14 mouse cellular contexts compared by ENCODE assay signal in genomic region chr1:89086575-89087153, GRCm38 (mm10). TPM values are rescaled to one million over a fixed set of nuclear protein-coding genes. Genes with fewer than 3 reads are reported as not detected.
DNase-seq lines count a peak whose midpoint lies in the region; ATAC-seq lines count a peak whose summit lies in the region.
"Had no signal": no experiment of that assay in that cellular context is flagged by ENCODE, and none has a peak within 500 bp of the region (broad histone marks: within the 10 kb centered on the region; RNA-seq: fewer than 3 reads in every experiment).

No protein-coding gene starts in this region.

- H3K27ac ChIP-seq in forebrain, embryonic 13.5 days = no peak overlapping the region; the same call in 1 of the 2 replicates
- no peak overlapping the region for H3K27ac ChIP-seq in forebrain, embryonic 15.5 days (replicated peaks)
- H3K27ac ChIP-seq: kidney, embryonic 15.5 days had no signal

- no peaks in the 10 kb centered on the region for H3K36me3 ChIP-seq in forebrain, embryonic 13.5 days (ENCODE audit: poor library complexity, severe bottlenecking)
- no peaks in the 10 kb centered on the region for H3K36me3 ChIP-seq in forebrain, embryonic 15.5 days

- 82% methylated on average over 9 of the region's 9 CpGs for WGBS in forebrain, embryonic 13.5 days
- WGBS in forebrain, embryonic 15.5 days = 69% methylated on average over 9 of the region's 9 CpGs

- peak overlapping the region; percentile 10; the same call in 1 of the 2 replicates for H3K9ac ChIP-seq in forebrain, embryonic 13.5 days
- H3K9ac ChIP-seq in forebrain, embryonic 15.5 days (replicated peaks) = no peak overlapping the region
- H3K9ac ChIP-seq: kidney, embryonic 15.5 days had no signal

- peaks cover 40% of the 10 kb centered on the region for H3K4me1 ChIP-seq in forebrain, embryonic 13.5 days
- peaks cover 18% of the 10 kb centered on the region for H3K4me1 ChIP-seq in forebrain, embryonic 15.5 days

- peak; percentile 4 for DNase-seq in kidney, postnatal 10 days
- no peak for DNase-seq in kidney, adult 8-10 months
- DNase-seq in urinary bladder, postnatal 10 days (ENCODE audit: low spot score) = peak; percentile 5
- DNase-seq in urinary bladder, postnatal 36 days (ENCODE audit: low spot score in 2 of 2) = no peak
- DNase-seq in cerebellum, adult 9-11 months = no peak
- no peak for DNase-seq in layer of hippocampus, postnatal 36 days
- DNase-seq: cerebellum, adult 18-20 months; right cerebral cortex, postnatal 14 days; thymus, postnatal 36 days had no signal

- no peak overlapping the region for H3K4me2 ChIP-seq in forebrain, embryonic 13.5 days
- H3K4me2 ChIP-seq in forebrain, embryonic 15.5 days (replicated peaks) = no peak overlapping the region
- H3K4me2 ChIP-seq: kidney, embryonic 15.5 days had no signal

- no peaks in the 10 kb centered on the region for H3K9me3 ChIP-seq in forebrain, embryonic 13.5 days (replicated peaks)
- no peaks in the 10 kb centered on the region for H3K9me3 ChIP-seq in forebrain, embryonic 15.5 days
- H3K9me3 ChIP-seq: kidney, embryonic 15.5 days had no signal

- ATAC-seq in forebrain, embryonic 13.5 days = no peak
- no peak for ATAC-seq in forebrain, embryonic 15.5 days (replicated peaks)
- ATAC-seq: Patski had no signal

- H3K4me3 ChIP-seq in forebrain, embryonic 13.5 days = no peak overlapping the region
- H3K4me3 ChIP-seq in forebrain, embryonic 15.5 days = no peak overlapping the region
- H3K4me3 ChIP-seq: kidney, embryonic 15.5 days had no signal

- no peaks in the 10 kb centered on the region for H3K27me3 ChIP-seq in forebrain, embryonic 13.5 days
- H3K27me3 ChIP-seq in forebrain, embryonic 15.5 days = no peaks in the 10 kb centered on the region
- H3K27me3 ChIP-seq: kidney, embryonic 15.5 days; Patski had no signal

RNA-seq across cellular contexts. Expression of gene Sh3bp4, which starts 16.4 kb away (rescaled TPM):
- polyA plus RNA-seq in forebrain, embryonic 13.5 days (2015; fragmentation: Nextera tagmentation; extraction: Ambion mirVana) = 16.1 and 18.4 TPM in 2 replicates
- polyA plus RNA-seq in forebrain, embryonic 15.5 days (2015; fragmentation: Nextera tagmentation; extraction: Ambion mirVana) = 20.8 and 21.1 TPM in 2 replicates
- 10 to 100 TPM; 23.8 to 24.0 TPM for total RNA-seq in layer of hippocampus, postnatal 36 days (2021)
- total RNA-seq: megakaryocyte-erythroid progenitor cell, adult 5-6 weeks had no signal

Comparison
In these comparisons a context has a peak if more than half of its experiments do, and no peak if none do; other contexts are left out.
1. DNase-seq: peak in kidney, postnatal 10 days (single experiment) and urinary bladder, postnatal 10 days (single experiment); none in kidney, adult 8-10 months (0 of 2), urinary bladder, postnatal 36 days (0 of 2), cerebellum, adult 9-11 months (single experiment) and layer of hippocampus, postnatal 36 days (0 of 2).